Mouse (Mus musculus) liver, postnatal 0 days (tissue): ENCODE data around the gene Cbwd1.

Experiments used
- CTCF ChIP-seq: sonication (generic); IDR thresholded peaks from 2 replicates; pipeline ENCODE4 v1.5.1; 2016; ENCODE audit warnings: antibody characterized with exemption, low read depth
- EP300 ChIP-seq: IDR thresholded peaks from 2 replicates; pipeline ENCODE4 v1.6.1; 2016; ENCODE audit warnings: antibody characterized with exemption, low read depth, mild to moderate bottlenecking

DNA sequence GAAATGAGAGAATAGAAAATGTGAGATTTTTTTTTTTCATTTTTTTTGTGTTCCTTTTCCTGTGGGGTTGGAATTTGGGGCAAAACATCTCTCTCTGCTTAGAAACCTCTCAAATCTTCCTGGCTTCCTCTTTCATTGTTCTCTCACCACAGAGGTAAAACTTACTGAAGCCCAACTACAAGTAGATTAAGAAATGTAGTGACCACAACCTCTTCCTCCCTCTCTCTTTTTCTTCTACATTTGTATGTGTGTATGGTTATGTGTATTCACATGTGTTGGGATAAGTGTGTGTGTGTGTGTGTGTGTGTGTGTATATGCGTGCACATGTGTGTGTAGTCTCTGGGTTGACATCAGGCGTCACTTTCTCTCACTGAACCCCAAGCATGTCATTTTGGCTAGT lies 47.1 kb upstream of the Cbwd1 start:
- no peak for TF ChIP-seq CTCF
- TF ChIP-seq EP300: no peak
